Mouse (Mus musculus) cerebellum, postnatal 14 days (tissue): ENCODE measurements at regions not wholly inside any gene's neighbourhood (a gene's known extent, or its start where the extent isn't known, plus 50 kb on each side); places are given as distances from the start of the nearest gene placed in this dataset.
"Not testable (repeated sequence)": the region's sequence is repeated elsewhere in the genome, so short reads cannot be mapped to it uniquely, and the experiment has no call there.

Experiments used
- DNase-seq, 2 experiments: peaks; one replicate each; pipeline ENCODE4 v3.0.0; 2021; ENCODE audit warnings: mixed read lengths in 2 of 2

- DNase-seq = no peak
Observed at GRCm38 (mm10) chr1:164541711-164542110, 83.6 kb upstream of the Atp1b1 start.

DNA sequence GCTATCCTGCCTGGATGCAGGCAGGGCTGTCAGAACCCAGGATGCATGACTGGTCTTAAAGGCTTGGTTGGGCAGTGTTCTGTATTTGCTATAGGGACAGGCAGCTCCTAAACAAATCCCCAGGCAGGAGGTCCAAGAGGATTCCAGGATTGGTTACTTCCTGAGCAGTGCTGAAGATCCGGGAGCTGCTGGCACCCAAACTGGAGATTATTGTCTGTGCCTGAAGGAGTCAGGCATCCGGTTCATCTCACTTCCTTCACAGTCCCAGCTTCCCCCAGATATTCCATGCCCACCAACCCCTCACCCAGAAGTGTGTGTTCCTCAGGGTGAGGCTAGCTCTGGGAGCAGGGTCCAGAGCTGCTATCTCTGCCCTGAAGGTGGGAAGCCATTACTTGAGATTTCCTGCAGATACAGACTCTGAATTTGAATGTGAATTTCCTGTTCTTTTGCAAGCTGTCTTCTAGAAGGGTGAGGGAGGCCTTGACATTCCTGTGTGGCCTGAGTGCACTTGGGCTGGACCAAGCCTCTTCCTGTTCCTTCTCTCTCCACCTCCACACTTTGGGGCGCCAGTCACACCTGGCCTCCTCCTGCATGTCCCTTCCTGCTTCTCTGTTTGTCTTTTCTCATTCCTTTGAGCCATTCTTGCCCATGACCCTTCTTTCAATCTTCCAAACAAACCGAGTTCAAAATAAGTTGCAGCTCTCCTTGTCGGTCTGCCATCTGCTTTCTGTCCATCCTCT is 80.3 kb upstream of the Atp1b1 start:
- DNase-seq = no peak

GRCm38 (mm10) chr1:164537324-164537948 is 79.3 kb upstream of the Atp1b1 start:
- DNase-seq = no peak

GRCm38 (mm10) chr1:164532196-164532595 is 74.0 kb upstream of the Atp1b1 start:
- DNase-seq = peak; percentile 60 to 63

DNA sequence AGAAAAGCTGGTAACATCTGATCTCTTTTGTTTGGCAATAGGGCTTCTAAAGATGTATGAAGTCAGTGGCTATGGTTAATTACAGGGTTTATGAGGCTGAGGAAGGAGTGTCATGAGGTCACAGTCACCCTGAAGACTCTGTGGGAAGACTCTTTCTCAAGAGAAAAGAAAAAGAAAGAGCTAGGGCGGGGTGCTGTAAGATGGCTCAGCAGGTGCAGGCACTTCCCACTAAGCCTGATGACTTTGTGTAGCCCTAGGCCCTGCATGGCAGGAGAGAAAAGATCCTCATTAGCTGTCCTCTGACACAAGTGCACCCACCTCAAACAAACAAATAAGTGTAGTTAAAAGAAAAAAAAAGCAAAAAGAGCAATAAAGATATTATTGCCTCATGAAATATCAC is 73.6 kb upstream of the Atp1b1 start:
- DNase-seq = no peak

- no peak for DNase-seq
Observed at GRCm38 (mm10) chr1:164526748-164527147, 68.6 kb upstream of the Atp1b1 start.

DNA sequence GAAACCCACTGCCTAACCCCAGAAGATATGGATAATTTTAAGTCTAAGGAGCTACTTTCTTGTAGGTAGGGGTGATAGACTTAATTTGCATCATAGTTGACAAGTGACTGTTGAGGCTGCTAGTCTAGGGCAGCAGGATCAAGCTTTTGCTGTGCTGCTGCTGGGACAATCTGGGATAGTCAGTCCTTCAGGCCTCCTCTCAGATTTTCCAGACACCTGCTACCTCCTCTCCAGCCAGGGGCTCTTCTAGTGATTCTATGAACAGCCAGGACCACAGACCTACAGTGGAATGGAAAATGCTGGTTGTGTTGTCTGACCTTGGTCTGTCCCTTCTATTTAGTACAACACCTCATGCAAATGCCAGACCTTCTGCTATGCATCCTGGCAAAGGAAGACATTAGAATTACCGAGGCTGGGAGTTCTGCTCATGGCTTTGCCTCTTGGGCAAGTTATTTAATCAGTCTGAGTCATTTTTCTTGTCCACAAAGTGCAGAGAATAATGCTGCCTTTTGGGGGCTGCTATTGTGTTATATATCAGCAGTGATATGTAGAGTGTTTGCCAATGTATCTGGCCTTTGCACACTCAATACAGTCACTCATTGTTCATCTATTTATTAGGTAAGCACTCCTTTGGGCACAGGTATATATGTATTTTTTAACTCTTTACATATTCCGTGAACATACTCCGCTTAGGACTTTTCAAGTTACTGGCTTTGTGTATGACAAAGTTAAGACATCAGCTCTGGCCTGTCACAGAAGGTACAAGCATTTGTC is 64.4 kb upstream of the Atp1b1 start:
- no peak for DNase-seq

GRCm38 (mm10) chr1:164521371-164522130 is 63.4 kb upstream of the Atp1b1 start:
- DNase-seq = no peak

DNA sequence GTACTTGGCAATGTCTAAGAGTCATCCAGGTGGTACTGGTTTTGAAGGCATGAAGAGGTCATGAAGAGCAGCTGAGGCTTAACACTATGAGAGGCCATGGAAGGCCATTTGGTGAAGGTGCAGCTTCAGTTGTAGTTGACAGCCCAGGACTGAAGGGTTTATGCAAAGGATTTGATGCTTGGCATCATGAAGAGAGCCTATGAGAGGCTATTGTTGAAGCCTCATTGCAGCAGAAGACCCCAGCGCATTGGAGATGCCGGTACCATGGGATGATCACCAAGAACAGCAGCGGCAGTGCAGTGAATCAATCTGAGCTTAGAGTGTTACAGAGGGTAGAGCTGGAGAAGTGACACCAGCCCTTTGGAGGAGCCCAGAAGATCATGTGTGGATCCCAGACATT is 60.7 kb upstream of the Atp1b1 start:
- DNase-seq = no peak

GRCm38 (mm10) chr1:164518308-164518707 is 60.2 kb upstream of the Atp1b1 start:
- DNase-seq = no peak

DNA sequence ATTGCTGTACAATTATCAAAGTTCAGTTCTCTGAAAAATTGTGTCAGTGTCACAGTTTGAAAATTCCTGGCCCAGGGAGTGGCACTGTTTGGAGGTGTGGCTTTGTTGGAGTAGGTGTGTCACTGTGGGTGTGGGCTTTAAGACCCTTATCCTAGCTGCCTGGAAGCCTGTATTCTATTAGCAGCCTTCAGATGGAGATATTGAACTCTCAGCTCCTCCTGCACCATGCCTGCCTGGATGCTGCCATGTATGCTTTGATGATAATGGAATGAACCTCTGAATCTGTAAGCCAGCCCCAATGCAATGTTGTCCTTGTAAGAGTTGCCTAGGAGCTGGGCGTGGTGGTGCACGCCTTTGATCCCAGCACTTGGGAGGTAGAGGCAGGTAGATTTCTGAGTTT is 59.2 kb upstream of the Atp1b1 start:
- not testable (repeated sequence) for DNase-seq

GRCm38 (mm10) chr1:164511628-164512385 is 53.7 kb upstream of the Atp1b1 start:
- no peak for DNase-seq

GRCm38 (mm10) chr1:164509226-164509625 is 51.1 kb upstream of the Atp1b1 start:
- no peak for DNase-seq

GRCm38 (mm10) chr1:164508556-164508955 is 50.4 kb upstream of the Atp1b1 start:
- DNase-seq = no peak

GRCm38 (mm10) chr1:164508106-164508505 is 50.0 kb upstream of the Atp1b1 start:
- DNase-seq = no peak
